Mouse (Mus musculus): Measurements from ENCODE around the gene Noto. TPM values are rescaled to one million over a fixed set of nuclear protein-coding genes. Genes with fewer than 3 reads are reported as not detected.

The Noto gene
- total RNA-seq (2021) = not detected in 2 replicates
- long read RNA-seq = 0 reads

- no peak for DNase-seq
Observed at GRCm38 (mm10) chr6:85423836-85424379, at the start of gene Noto. Gene Noto, plus strand, starts transcription at chr6:85423886.

- DNase-seq = peak; percentile 50
Observed at GRCm38 (mm10) chr6:85373951-85374733, 49.5 kb upstream of the Noto start, which contains the start of gene Rab11fip5. Gene Rab11fip5, minus strand, starts transcription at chr6:85374634.

- DNase-seq = peak; percentile 98
Observed at GRCm38 (mm10) chr6:85374734-85375114, 49.0 kb upstream of the Noto start.

GRCm38 (mm10) chr6:85377066-85377734 lies 46.5 kb upstream of the Noto start:
- DNase-seq = no peak

- DNase-seq = no peak
Observed at GRCm38 (mm10) chr6:85377876-85378275, 45.8 kb upstream of the Noto start.

GRCm38 (mm10) chr6:85378629-85379028 lies 45.1 kb upstream of the Noto start:
- DNase-seq = no peak

- peak; percentile 68 for DNase-seq
Observed at GRCm38 (mm10) chr6:85380201-85380900, 43.3 kb upstream of the Noto start.

GRCm38 (mm10) chr6:85380901-85381647 lies 42.6 kb upstream of the Noto start:
- no peak for DNase-seq

GRCm38 (mm10) chr6:85381648-85382020 lies 42.1 kb upstream of the Noto start:
- DNase-seq = no peak

GRCm38 (mm10) chr6:85382791-85383190 lies 40.9 kb upstream of the Noto start:
- DNase-seq = no peak

GRCm38 (mm10) chr6:85388608-85389007 lies 35.1 kb upstream of the Noto start:
- no peak for DNase-seq

- DNase-seq = peak; percentile 74
Observed at GRCm38 (mm10) chr6:85391803-85392202, 31.9 kb upstream of the Noto start.

- DNase-seq = no peak
Observed at GRCm38 (mm10) chr6:85395360-85395759, 28.3 kb upstream of the Noto start.

GRCm38 (mm10) chr6:85397165-85397564 lies 26.5 kb upstream of the Noto start:
- peak; percentile 50 for DNase-seq

- DNase-seq = no peak
Observed at GRCm38 (mm10) chr6:85399715-85400114, 24.0 kb upstream of the Noto start.

- DNase-seq = no peak
Observed at GRCm38 (mm10) chr6:85402613-85403012, 21.1 kb upstream of the Noto start.

GRCm38 (mm10) chr6:85403039-85403438 lies 20.6 kb upstream of the Noto start:
- DNase-seq = no peak

GRCm38 (mm10) chr6:85409003-85409402 lies 14.7 kb upstream of the Noto start:
- DNase-seq = no peak

GRCm38 (mm10) chr6:85410771-85411273 lies 12.9 kb upstream of the Noto start:
- peak; percentile 58 for DNase-seq

GRCm38 (mm10) chr6:85415829-85416228 lies 7.9 kb upstream of the Noto start:
- DNase-seq = no peak

GRCm38 (mm10) chr6:85419150-85419549 lies 4.5 kb upstream of the Noto start:
- DNase-seq = no peak
